Mouse (Mus musculus) T-helper 1 cell (primary cell): ENCODE measurements around the gene Gtsf1.

Experiments used
- in situ Hi-C: fragments of 300-600 bp; cut with MboI, MseI; formaldehyde crosslinking; loops from one replicate; pipeline ENCODE4 v1.15.1; 2025; ENCODE audit warnings: high pct_unique_total_duplicates

Gene Gtsf1

DNA sequence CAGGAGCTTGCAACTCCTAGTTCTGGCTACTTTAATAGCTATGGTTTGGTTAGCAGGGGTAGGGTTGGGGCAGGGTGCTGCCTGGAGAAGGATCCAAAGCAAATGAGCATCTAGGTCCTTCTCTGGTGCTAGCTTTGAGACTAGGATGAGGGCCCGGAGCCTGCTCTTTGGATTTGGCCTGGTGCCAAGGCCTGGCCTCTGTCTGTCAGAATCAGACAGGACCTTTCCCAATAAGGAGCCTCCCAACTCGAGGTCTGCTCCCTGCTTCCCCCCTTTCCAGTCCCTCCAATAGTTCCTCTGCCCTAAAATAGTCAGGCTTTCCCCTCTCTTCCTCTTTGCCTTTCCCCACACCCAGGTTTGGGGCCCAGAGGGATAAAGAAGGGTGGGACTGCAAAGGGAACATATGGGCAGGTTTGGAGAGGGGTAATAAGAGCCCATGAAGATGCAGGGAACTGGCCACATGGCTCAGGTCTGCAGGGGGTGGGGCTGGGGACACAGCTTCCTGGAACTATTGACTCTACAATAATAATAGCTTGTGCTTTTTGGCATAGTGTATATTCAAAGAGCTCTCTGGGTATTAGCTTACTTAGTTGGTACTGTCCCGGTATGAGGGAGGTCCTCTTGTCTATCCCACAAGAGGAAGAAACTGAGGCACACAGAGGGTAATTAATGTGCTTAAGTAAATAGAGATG lies 51.5 kb downstream of the Gtsf1 start:
- in situ Hi-C loops = no loop called here

- in situ Hi-C loops = no loop called here
Observed at GRCm38 (mm10) chr15:103377752-103378664, 52.3 kb downstream of the Gtsf1 start.

- in situ Hi-C loops = no loop called here
Observed at GRCm38 (mm10) chr15:103376837-103377269, 53.4 kb downstream of the Gtsf1 start.

DNA sequence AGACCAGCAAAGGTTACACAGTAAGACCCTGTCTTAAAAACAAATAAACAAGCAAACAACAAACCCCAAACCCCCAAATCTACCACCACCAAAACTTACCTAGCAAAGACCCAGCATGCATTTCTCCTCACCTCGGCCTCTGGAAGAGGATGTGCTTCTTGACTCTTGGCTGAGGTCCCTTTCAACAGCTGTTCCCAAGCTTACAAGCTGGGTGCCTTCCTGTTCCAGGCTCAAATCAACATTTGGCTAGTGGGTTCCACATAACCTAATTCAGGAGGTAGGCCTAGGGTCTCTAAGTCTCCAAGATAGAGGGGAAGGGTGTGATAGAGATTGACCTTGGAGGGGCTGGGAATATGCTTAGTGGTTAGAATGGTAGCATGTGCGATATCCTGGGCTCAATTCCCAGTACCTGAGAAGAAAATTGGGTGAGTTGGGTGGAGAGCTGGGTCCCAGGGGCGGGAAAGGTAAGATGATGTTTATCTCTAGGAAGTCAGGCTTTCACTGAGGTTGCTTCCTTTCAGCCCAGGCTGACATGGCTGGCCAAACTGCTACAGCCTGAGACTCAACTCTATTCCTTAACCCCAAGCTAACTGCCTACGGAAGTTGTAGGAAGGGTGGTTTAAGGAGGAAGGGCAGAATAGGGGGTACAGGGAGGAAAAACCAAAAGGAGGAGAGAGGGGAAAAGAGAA lies 55.0 kb downstream of the Gtsf1 start:
- in situ Hi-C loops = no loop called here

DNA sequence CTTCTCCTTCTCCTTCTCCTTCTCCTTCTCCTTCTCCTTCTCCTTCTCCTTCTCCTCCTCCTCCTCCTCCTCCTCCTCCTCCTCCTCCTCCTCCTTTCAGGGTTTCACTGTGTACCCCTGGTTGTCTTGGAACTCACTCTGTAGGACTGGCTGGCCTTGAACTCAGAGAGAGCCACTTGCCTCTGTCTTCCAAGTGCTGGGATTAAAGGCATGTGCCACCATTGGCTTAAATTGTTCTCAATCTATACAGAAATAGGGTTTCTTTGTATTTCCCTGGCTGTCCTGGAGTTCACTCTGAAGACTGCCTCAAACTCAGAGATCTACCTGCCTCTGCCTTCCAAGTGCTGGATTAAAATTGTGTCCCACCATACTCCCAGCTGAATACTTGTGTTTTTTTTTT lies 57.8 kb downstream of the Gtsf1 start:
- in situ Hi-C loops = no loop called here

DNA sequence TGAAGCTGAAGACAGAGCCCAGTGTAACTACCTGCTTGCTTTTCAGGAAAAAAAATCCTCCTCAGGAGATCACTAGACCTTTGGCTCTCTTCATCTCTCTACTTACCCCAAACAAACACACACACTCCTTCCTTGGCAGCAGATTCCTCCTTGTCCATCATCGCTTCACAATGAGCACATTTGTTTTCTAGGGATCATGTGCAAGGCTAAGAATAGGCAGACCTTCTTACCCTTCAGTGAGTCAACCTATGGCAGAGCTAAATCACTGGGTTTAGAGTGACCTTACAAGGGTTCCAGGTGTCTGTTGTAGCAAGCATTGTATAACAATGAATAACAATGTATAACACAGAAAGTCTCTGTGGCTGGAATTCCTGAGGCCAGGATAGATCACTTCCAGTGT lies 58.5 kb downstream of the Gtsf1 start:
- in situ Hi-C loops = no loop called here

GRCm38 (mm10) chr15:103371208-103371607 lies 59.1 kb downstream of the Gtsf1 start:
- in situ Hi-C loops = no loop called here

GRCm38 (mm10) chr15:103370462-103370861 lies 59.8 kb downstream of the Gtsf1 start:
- in situ Hi-C loops = no loop called here

DNA sequence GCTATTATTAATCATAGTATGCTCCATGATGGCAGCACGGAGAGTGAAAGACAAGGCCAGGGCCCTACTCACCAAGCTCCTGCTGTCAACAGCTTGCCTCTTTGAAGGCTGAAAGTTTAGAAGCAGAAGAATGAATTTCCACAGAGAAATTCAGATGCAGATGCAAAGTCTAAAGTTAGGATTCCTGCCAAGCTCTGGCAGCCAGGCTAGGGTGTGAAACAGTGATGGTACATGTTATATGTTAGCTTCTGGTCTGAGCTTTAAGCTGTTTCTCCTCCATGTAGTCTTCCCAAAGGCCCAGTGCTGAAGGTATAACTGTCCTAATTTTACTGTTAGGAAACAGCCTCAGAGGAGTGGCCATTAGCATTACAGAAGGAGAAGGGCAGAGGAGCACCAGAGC lies 61.1 kb downstream of the Gtsf1 start:
- in situ Hi-C loops = loop anchor here (5.0 kb wide), 1 partner anchor 83 kb away; the partner anchor contains the start of gene Nckap1l

GRCm38 (mm10) chr15:103368179-103368940 lies 61.9 kb downstream of the Gtsf1 start:
- in situ Hi-C loops = loop anchor here (5.0 kb wide), 1 partner anchor 84 kb away; the partner anchor contains the start of gene Nckap1l

- in situ Hi-C loops = loop anchor here (5.0 kb wide), 1 partner anchor 86 kb away; the partner anchor contains the start of gene Nckap1l
Observed at GRCm38 (mm10) chr15:103366376-103367149, 63.7 kb downstream of the Gtsf1 start, which contains the start of gene Itga5. TSS of gene Itga5 (minus strand) at chr15:103366763.

DNA sequence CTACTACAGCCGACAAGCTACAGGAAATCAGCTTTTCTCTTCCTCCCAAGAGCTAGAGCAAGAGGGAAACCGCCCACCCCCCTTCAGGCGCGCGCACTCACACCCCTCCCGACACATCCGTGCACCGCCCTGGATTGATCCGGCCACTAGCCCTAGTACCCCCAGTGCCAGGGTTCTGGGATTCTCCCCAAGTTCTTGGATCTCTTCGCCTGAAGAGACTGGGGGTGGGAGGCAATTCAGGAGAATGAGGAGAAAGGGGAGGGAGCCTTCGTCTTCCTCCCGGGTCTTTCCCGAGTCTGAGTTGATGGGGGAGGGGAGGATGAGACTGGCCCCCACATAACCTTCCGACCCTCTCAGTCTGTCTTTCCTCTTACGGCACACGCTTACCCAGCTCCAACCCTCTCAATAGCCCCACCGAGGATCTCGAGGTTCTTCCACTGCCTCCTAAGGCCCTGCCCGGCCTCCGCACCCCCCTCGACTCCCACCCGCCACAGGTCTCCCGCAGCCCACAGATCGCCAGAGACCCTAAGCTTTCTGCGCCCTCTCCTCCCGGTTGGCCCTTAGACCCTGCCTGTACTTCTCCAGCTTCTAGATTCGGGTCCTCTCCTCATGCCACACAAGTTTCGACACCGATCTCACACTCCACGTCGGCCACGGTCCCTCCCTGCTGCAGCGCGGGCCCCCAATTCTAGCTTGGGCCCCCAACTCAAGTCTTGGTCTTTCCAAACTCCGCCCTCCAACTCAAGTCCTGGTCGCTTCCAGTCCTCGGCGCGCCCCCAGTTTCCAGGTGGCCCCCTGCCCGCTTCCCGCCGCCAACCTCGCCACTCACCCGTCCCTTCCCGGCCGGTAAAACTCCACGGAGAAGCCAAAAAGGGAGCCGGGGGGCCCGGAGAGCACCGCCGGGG lies 64.5 kb downstream of the Gtsf1 start:
- in situ Hi-C loops = loop anchor here (5.0 kb wide), 1 partner anchor 87 kb away; the partner anchor contains the start of gene Nckap1l

- in situ Hi-C loops = loop anchor here (5.0 kb wide), 1 partner anchor 88 kb away; the partner anchor contains the start of gene Nckap1l
Observed at GRCm38 (mm10) chr15:103364761-103365160, 65.5 kb downstream of the Gtsf1 start.

GRCm38 (mm10) chr15:103363809-103364208 lies 66.5 kb downstream of the Gtsf1 start:
- in situ Hi-C loops = no loop called here

- in situ Hi-C loops = no loop called here
Observed at GRCm38 (mm10) chr15:103362950-103363349, 67.3 kb downstream of the Gtsf1 start.

DNA sequence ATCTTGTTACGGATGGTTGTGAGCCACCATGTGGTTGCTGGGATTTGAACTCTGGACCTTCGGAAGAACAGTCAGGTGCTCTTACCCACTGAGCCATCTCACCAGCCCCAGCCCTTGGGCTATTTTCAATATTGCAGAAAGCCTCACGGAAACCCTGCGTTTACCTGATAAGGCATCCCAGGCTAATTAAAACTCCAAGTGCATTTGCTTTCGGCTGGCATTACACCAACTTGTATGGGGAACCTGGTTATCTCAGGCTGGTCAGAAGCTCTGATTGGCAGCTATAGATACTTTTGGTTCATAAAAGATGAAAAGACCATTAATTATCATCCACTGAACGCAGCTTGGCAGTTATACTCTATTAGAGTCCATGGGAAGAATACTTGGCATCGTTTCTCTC lies 67.9 kb downstream of the Gtsf1 start:
- in situ Hi-C loops = no loop called here

DNA sequence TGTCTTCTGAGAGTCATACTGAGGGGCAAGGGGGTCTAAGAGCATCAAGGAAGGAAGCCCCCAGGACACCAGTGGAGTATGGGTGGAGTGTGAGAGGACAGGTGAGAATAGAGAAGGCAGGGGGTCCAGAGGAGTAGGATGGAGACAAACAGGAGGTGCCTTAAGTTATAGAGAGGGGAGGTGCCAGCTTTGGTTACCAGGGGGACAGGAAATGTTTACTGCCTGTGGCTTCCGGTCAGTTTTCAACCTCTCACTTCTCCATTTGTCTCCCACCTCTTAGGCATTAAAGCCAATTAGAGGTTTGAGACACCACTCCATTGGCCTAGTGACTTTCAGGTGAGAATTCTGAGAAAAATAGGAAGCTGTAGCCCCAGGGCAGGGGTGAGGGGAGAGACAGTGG lies 69.0 kb downstream of the Gtsf1 start:
- in situ Hi-C loops = no loop called here

GRCm38 (mm10) chr15:103359869-103360602 lies 70.2 kb downstream of the Gtsf1 start:
- in situ Hi-C loops = no loop called here
